Mouse (Mus musculus): ENCODE results near the gene Gk. TPM values are rescaled to one million over a fixed set of nuclear protein-coding genes. Genes with fewer than 3 reads are reported as not detected.

Gk gene
- 1 to 10 TPM; 2.8 to 4.0 TPM for polyA plus RNA-seq (2017; shearing (Covaris generic))

DNA sequence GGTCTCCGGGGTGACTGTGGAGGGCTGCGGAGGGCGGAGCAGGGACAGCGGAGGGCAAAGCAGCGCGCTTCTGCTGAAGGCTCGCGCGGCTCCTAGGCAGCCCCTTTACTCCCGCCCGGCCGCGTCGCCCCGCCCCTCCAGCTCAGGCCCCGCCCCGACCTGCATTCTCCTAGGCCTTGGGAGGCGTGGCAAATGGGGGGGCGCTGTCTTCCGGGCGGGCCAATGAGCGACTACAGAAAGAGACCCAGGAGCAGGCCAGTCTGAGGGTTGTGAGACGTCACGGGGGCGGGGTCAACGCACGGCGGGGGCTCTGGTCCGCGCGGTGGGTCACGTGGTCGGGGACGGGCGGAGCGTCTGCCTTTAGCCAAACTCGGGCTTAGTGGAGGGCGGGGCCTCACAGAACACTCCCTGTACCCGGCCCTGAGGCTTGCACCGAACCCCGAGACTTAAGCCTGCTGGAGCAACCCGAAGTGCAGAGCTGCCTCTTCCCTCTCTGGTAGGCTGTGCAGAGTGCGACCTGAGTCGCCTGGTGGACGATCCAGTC lies at the start of gene Gk:
TSS of gene Gk (minus strand) at position 276 of the 544 bp plus-strand sequence.

Other genes starting within 250 kb of the Gk start
- gene Tab3, start 202.8 kb downstream of the Gk start, polyA plus RNA-seq (2017; shearing (Covaris generic)): 10 to 100 TPM in 1 of 2 experiments, 1 to 10 TPM in 1; 8.9 to 10.1 TPM
- gene 5430427O19Rik, start 93.5 kb upstream of the Gk start, polyA plus RNA-seq (2017; shearing (Covaris generic)): 1 to 10 TPM; 1.3 to 3.6 TPM